In the genomic region with DNA sequence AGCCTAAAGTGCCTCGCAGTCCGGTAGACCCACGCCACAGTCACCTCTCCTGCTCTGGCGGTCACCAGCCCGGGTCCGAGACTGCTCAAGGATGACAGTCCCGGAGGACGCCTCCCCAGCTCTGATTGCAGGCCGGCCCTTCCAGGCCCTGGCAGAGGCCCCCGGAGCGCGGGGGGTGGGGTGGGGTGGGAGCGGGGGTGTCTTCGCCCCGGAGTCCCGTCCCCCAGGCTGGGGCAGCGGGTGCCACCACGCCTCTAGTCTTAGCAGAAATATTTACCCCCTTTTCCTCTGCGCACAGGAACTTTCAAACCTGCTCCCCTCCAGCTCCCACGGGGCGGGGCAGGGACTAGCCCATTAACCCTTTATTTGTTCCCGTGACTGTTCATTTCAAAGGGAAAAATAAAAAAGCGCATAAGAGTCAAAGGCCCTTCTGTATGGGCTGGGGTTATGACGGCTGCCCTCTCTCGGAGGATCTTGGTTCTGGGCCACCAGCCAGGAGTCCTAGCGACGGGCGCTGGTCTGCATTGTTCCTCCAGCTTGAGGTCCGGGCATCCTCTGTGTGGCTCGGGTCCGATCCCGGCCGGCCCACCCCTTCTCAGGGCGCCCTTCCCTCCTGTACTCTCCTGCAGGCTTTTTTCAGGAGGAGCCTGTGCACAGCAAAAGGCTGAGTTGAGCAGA, we compare ENCODE assay signal across 8 mouse cellular contexts. TPM values are rescaled to one million over a fixed set of nuclear protein-coding genes. Genes with fewer than 3 reads are reported as not detected.
DNase-seq lines count a peak whose midpoint lies in the region; ATAC-seq and TF ChIP-seq lines count a peak whose summit lies in the region.

No protein-coding gene starts in this region.

- peak overlapping the region; percentile 47 for H3K4me3 ChIP-seq in heart, adult 2 months
- peak overlapping the region in 1 of 2 experiments; percentile 42; a peak in 2 of 4 replicates for H3K4me3 ChIP-seq in liver, embryonic 14.5 days (ENCODE audit: insufficient read depth in 1 of 2, low read depth in 2 of 2, low read length in 2 of 2)

- TF ChIP-seq POLR2A in heart, adult 2 months (IDR thresholded peaks at IDR 0.05; ENCODE audit: insufficient read depth, low read depth, low read length): no peak

- peak overlapping the region; percentile 38 for H3K9ac ChIP-seq in heart, adult 2 months (ENCODE audit: low read depth, low read length)
- H3K9ac ChIP-seq in liver, embryonic 14.5 days (replicated peaks): no peak overlapping the region

- H3K36me3 ChIP-seq in heart, adult 2 months (ENCODE audit: control insufficient read depth, insufficient read depth, low read length): no peaks in the 10 kb centered on the region
- no peaks in the 10 kb centered on the region for H3K36me3 ChIP-seq in liver, embryonic 14.5 days (replicated peaks; ENCODE audit: control insufficient read depth, insufficient read depth, low read depth)

- peak; percentile 59 for TF ChIP-seq CTCF in heart, adult 2 months (IDR thresholded peaks at IDR 0.05)
- peak; percentile 20; the same call in 1 of the 2 replicates for TF ChIP-seq CTCF in liver, embryonic 14.5 days (IDR thresholded peaks at IDR 0.05; ENCODE audit: low read depth)

- peak; percentile 39 for DNase-seq in urinary bladder, postnatal 14 days (ENCODE audit: low spot score)
- no peak for DNase-seq in urinary bladder, postnatal 25 days (ENCODE audit: low spot score)
- peak; percentile 29 to 65 for DNase-seq in cerebellum, postnatal 4 days (ENCODE audit: low spot score in 2 of 2)
- peak; percentile 60 to 71 for DNase-seq in heart, adult 2 months
- DNase-seq in kidney, adult 11 months: peak; percentile 28
- DNase-seq in liver, embryonic 14.5 days (ENCODE audit: low read depth in 3 of 3, low spot score in 3 of 3): no peak
- peak; percentile 42 for DNase-seq in naive thymus-derived CD4-positive, alpha-beta T cell, adult 2 months (ENCODE audit: low read depth)
- peak; percentile 30 for DNase-seq in thymus, postnatal 25 days

- H3K4me2 ChIP-seq in liver, embryonic 14.5 days (ENCODE audit: low read depth): peak overlapping the region; percentile 57

- H3K79me2 ChIP-seq in heart, adult 2 months (replicated peaks; ENCODE audit: control insufficient read depth, insufficient read depth, low read length): no peaks in the 10 kb centered on the region

- 1% methylated on average over 34 of the region's 34 CpGs for WGBS in heart, adult 2 months
- 3% methylated on average over 34 of the region's 34 CpGs for WGBS in liver, embryonic 14.5 days (ENCODE audit: insufficient replicate concordance)

- intact Hi-C loops in heart, adult 2 months (cut with DNase I): no loop called here

- no peak for TF ChIP-seq EP300 in heart, adult 2 months (IDR thresholded peaks at IDR 0.05; ENCODE audit: insufficient read depth, low read depth, low read length)
- TF ChIP-seq EP300 in liver, embryonic 14.5 days (IDR thresholded peaks at IDR 0.05; ENCODE audit: low read depth): no peak

- H3K27ac ChIP-seq in heart, adult 2 months: no peak overlapping the region
- no peak overlapping the region for H3K27ac ChIP-seq in liver, embryonic 14.5 days

- peaks cover 4% of the 10 kb centered on the region; the same call in 1 of the 2 replicates for H3K27me3 ChIP-seq in heart, adult 2 months (ENCODE audit: control insufficient read depth, insufficient read depth, low read length)
- peaks cover 52% of the 10 kb centered on the region for H3K27me3 ChIP-seq in liver, embryonic 14.5 days (ENCODE audit: control insufficient read depth, insufficient read depth, low read length)

- no peaks in the 10 kb centered on the region for H3K9me3 ChIP-seq in liver, embryonic 14.5 days (ENCODE audit: control insufficient read depth, low read length)

- no peaks in the 10 kb centered on the region for H3K4me1 ChIP-seq in heart, adult 2 months (ENCODE audit: control insufficient read depth, insufficient read depth, low read length)
- H3K4me1 ChIP-seq in liver, embryonic 14.5 days (replicated peaks; ENCODE audit: control insufficient read depth in 2 of 2, insufficient read depth in 2 of 2, low read length in 1 of 2): no peaks in the 10 kb centered on the region

- ATAC-seq in liver, embryonic 14.5 days (ENCODE audit: insufficient read depth): peak; percentile 26; the same call in 1 of the 2 replicates

RNA-seq across cellular contexts. Expression of gene Shc4, which starts 0.4 kb away (rescaled TPM):
- total RNA-seq in heart, adult 2 months (2021): under 1 TPM; 0.44 to 0.77 TPM
- polyA plus RNA-seq in heart, adult 2 months (2012; rRNA removed): 0.31 and 0.38 TPM in 2 replicates
- polyA plus RNA-seq in liver, embryonic 14.5 days (2012; rRNA removed): 0.52 and 0.60 TPM in 2 replicates
- 0.50 and 0.58 TPM in 2 replicates for polyA plus RNA-seq in liver, embryonic 14.5 days (2014; fragmentation: Nextera tagmentation; extraction: Ambion mirVana)

RNA-seq across cellular contexts. Expression of gene Eid1, which starts 50.7 kb away (rescaled TPM):
- 10 to 100 TPM; 44.3 to 45.7 TPM for total RNA-seq in heart, adult 2 months (2021)
- polyA plus RNA-seq in heart, adult 2 months (2012; rRNA removed): 12.6 and 16.0 TPM in 2 replicates
- 14.4 and 25.9 TPM in 2 replicates for polyA plus RNA-seq in liver, embryonic 14.5 days (2012; rRNA removed)
- polyA plus RNA-seq in liver, embryonic 14.5 days (2014; fragmentation: Nextera tagmentation; extraction: Ambion mirVana): 45.7 and 48.1 TPM in 2 replicates

RNA-seq across cellular contexts. Expression of gene Secisbp2l, which starts 59.1 kb away (rescaled TPM):
- 10 to 100 TPM; 23.1 to 28.9 TPM for total RNA-seq in heart, adult 2 months (2021)
- 6.9 and 10.6 TPM in 2 replicates for polyA plus RNA-seq in heart, adult 2 months (2012; rRNA removed)
- 1.7 and 2.5 TPM in 2 replicates for polyA plus RNA-seq in liver, embryonic 14.5 days (2012; rRNA removed)
- 3.7 and 4.6 TPM in 2 replicates for polyA plus RNA-seq in liver, embryonic 14.5 days (2014; fragmentation: Nextera tagmentation; extraction: Ambion mirVana)

Comparison
In these comparisons a context has a peak if more than half of its experiments do, and no peak if none do; other contexts are left out.
1. DNase-seq: peak in urinary bladder, postnatal 14 days (single experiment), cerebellum, postnatal 4 days (2 of 2), heart, adult 2 months (2 of 2), kidney, adult 11 months (single experiment), naive thymus-derived CD4-positive, alpha-beta T cell, adult 2 months (single experiment) and thymus, postnatal 25 days (single experiment); none in urinary bladder, postnatal 25 days (single experiment) and liver, embryonic 14.5 days (0 of 3).